Mouse (Mus musculus) midbrain, postnatal 0 days (tissue): ENCODE data around the gene Prim2. TPM values are rescaled to one million over a fixed set of nuclear protein-coding genes. Genes with fewer than 3 reads are reported as not detected.

ENCODE experiments used
- ATAC-seq: fragments of 200-750 bp; cut with Nextera tagmentation; 2 replicates; pipeline ENCODE4 v1.8.0; 2017; ENCODE audit warnings: moderate number of reproducible peaks, mild to moderate bottlenecking, moderate TSS enrichment, moderate library complexity; ENCODE audit not compliant: low FRiP score
- DNase-seq: peaks from one replicate; pipeline ENCODE4 v3.0.0-alpha.2; 2015; ENCODE audit warnings: low spot score
- H3K27ac ChIP-seq: fragments of 300-500 bp; sonication (generic); 2 replicates; pipeline ENCODE4 v1.5.1; 2014; ENCODE audit warnings: low read depth, mild to moderate bottlenecking, low read length, mixed read lengths
- H3K27me3 ChIP-seq: fragments of 300-500 bp; sonication (generic); 2 replicates; pipeline ENCODE4 v1.6.1; 2014; ENCODE audit warnings: low read length, control low read depth, mixed read lengths; ENCODE audit not compliant: insufficient read depth
- H3K36me3 ChIP-seq: fragments of 300-500 bp; sonication (generic); 2 replicates; pipeline ENCODE4 v1.6.1; 2014; ENCODE audit warnings: low read length, control low read depth, mixed read lengths; ENCODE audit not compliant: insufficient read depth
- H3K4me1 ChIP-seq: fragments of 300-500 bp; sonication (generic); 2 replicates; pipeline ENCODE4 v1.6.1; 2014; ENCODE audit warnings: mild to moderate bottlenecking, control low read depth, antibody characterized with exemption, low read length, mixed read lengths; ENCODE audit not compliant: insufficient read depth
- H3K4me2 ChIP-seq: fragments of 300-500 bp; sonication (generic); 2 replicates; pipeline ENCODE4 v1.6.1; 2014; ENCODE audit warnings: low read depth, mild to moderate bottlenecking, low read length, mixed read lengths; ENCODE audit not compliant: poor library complexity, severe bottlenecking
- H3K4me3 ChIP-seq: fragments of 300-500 bp; sonication (generic); 2 replicates; pipeline ENCODE4 v1.5.1; 2014; ENCODE audit warnings: low read depth, mild to moderate bottlenecking, low read length, moderate library complexity
- H3K9ac ChIP-seq: fragments of 300-500 bp; sonication (generic); replicated peaks from 2 replicates; pipeline ENCODE4 v1.6.1; 2014; ENCODE audit warnings: mild to moderate bottlenecking, low read length, moderate library complexity, mixed read lengths; ENCODE audit not compliant: poor library complexity, severe bottlenecking
- H3K9me3 ChIP-seq: fragments of 300-500 bp; sonication (generic); 2 replicates; pipeline ENCODE4 v1.6.1; 2016; ENCODE audit warnings: low read length, control low read depth
- CTCF ChIP-seq: IDR thresholded peaks from 2 replicates; pipeline ENCODE4 v1.5.1; 2016; ENCODE audit warnings: antibody characterized with exemption, mild to moderate bottlenecking
- WGBS: fragments of 180-500 bp; shearing (Covaris S2); extraction: QIAGEN DNeasy Blood & Tissue Kit; methylation state at CpG from one replicate; pipeline ENCODE4 v1.1.7; 2014; 5-methylcytosine and 5-hydroxymethylcytosine counted together
- polyA plus RNA-seq: library from polyadenylated mRNA; unstranded; fragments of >200 nt; fragmentation: Nextera tagmentation; extraction: Ambion mirVana; gene quantifications from 2 replicates; pipeline ENCODE4 v1.2.1, GENCODE M21; 2015
- total RNA-seq: library from RNA; depleted of rRNA; stranded (reverse); fragments of >200 nt; gene quantifications from 2 replicates; pipeline ENCODE4 v1.2.3, GENCODE M21; 2014; rRNA removed

The Prim2 gene
- total and polyA plus RNA-seq, 2 experiments from 2014 or later = 12.6 to 18.7 TPM

- TF ChIP-seq CTCF = no peak
- Histone ChIP-seq H3K36me3 (no peaks in the 10 kb centered on the region), H3K9ac (no peak overlapping the region), H3K9me3 (no peaks in the 10 kb centered on the region), H3K4me2 (no peak overlapping the region), H3K4me3 (no peak overlapping the region), H3K27ac (no peak overlapping the region), H3K27me3 (no peaks in the 10 kb centered on the region), H3K4me1 (no peaks in the 10 kb centered on the region)
- ATAC-seq (no peak), DNase-seq (no peak)
- 75% methylated on average over 3 of the region's 3 CpGs for WGBS
These were observed 210.6 kb downstream of the Prim2 start for GRCm38 (mm10) chr1:33458950-33459349.

GRCm38 (mm10) chr1:33454251-33454650, 215.3 kb downstream of the Prim2 start:
- no peaks in the 10 kb centered on the region for H3K9me3 ChIP-seq
- H3K27me3 ChIP-seq = no peaks in the 10 kb centered on the region
- no peak overlapping the region for H3K9ac ChIP-seq
- DNase-seq = no peak
- ATAC-seq = no peak
- 97% methylated on average over 6 of the region's 6 CpGs for WGBS
- no peaks in the 10 kb centered on the region for H3K4me1 ChIP-seq
- no peak overlapping the region for H3K4me3 ChIP-seq
- H3K4me2 ChIP-seq = no peak overlapping the region
- TF ChIP-seq CTCF = no peak
- no peaks in the 10 kb centered on the region for H3K36me3 ChIP-seq
- no peak overlapping the region for H3K27ac ChIP-seq

GRCm38 (mm10) chr1:33453299-33453698, 216.3 kb downstream of the Prim2 start:
- Histone ChIP-seq H3K27ac (no peak overlapping the region), H3K9ac (no peak overlapping the region), H3K36me3 (no peaks in the 10 kb centered on the region), H3K4me2 (no peak overlapping the region), H3K9me3 (no peaks in the 10 kb centered on the region), H3K27me3 (no peaks in the 10 kb centered on the region), H3K4me3 (no peak overlapping the region), H3K4me1 (no peaks in the 10 kb centered on the region)
- ATAC-seq (no peak), DNase-seq (no peak)
- TF ChIP-seq CTCF = no peak
- 86% methylated on average over 9 of the region's 9 CpGs for WGBS

GRCm38 (mm10) chr1:33447179-33447578, 222.4 kb downstream of the Prim2 start:
- Histone ChIP-seq H3K4me3 (no peak overlapping the region), H3K4me2 (no peak overlapping the region), H3K27me3 (no peaks in the 10 kb centered on the region), H3K36me3 (no peaks in the 10 kb centered on the region), H3K27ac (no peak overlapping the region), H3K4me1 (no peaks in the 10 kb centered on the region), H3K9me3 (no peaks in the 10 kb centered on the region), H3K9ac (no peak overlapping the region)
- no peak for DNase-seq
- 76% methylated on average over 4 of the region's 4 CpGs for WGBS
- TF ChIP-seq CTCF = no peak
- no peak for ATAC-seq

- no peak for DNase-seq
- TF ChIP-seq CTCF = no peak
- no peak for ATAC-seq
These were observed 233.4 kb downstream of the Prim2 start for GRCm38 (mm10) chr1:33436167-33436566.

More at GRCm38 (mm10) chr1:33436167-33436566, 233.4 kb downstream of the Prim2 start:
- H3K36me3 ChIP-seq = no peaks in the 10 kb centered on the region
- H3K4me3 ChIP-seq = no peak overlapping the region
- no peak overlapping the region for H3K9ac ChIP-seq
- no peaks in the 10 kb centered on the region for H3K9me3 ChIP-seq
- no peak overlapping the region for H3K27ac ChIP-seq
- H3K27me3 ChIP-seq = no peaks in the 10 kb centered on the region
- H3K4me2 ChIP-seq = no peak overlapping the region
- WGBS = 92% methylated on average over 2 of the region's 2 CpGs
- no peaks in the 10 kb centered on the region for H3K4me1 ChIP-seq

Other genes starting within 250 kb of the Prim2 start
- 9.3 and 13.2 TPM in 2 replicates for gene Rab23, start 50.1 kb upstream of the Prim2 start, total RNA-seq
- 25.0 and 29.8 TPM in 2 replicates for gene Rab23, start 50.1 kb upstream of the Prim2 start, polyA plus RNA-seq
- 12.8 and 26.1 TPM in 2 replicates for gene Bag2, start 88.0 kb upstream of the Prim2 start, total RNA-seq
- gene Bag2, start 88.0 kb upstream of the Prim2 start, polyA plus RNA-seq = 28.1 and 29.0 TPM in 2 replicates
- 78.8 and 101 TPM in 2 replicates for gene Zfp451, start 144.8 kb upstream of the Prim2 start, total RNA-seq
- gene Zfp451, start 144.8 kb upstream of the Prim2 start, polyA plus RNA-seq = 29.2 and 34.2 TPM in 2 replicates
- gene Bend6, start 238.0 kb upstream of the Prim2 start, total RNA-seq = 115 and 128 TPM in 2 replicates
- 92.0 and 96.9 TPM in 2 replicates for gene Bend6, start 238.0 kb upstream of the Prim2 start, polyA plus RNA-seq
- 155 and 184 TPM in 2 replicates for gene Dst, start 238.4 kb upstream of the Prim2 start, total RNA-seq
- 25.7 and 31.7 TPM in 2 replicates for gene Dst, start 238.4 kb upstream of the Prim2 start, polyA plus RNA-seq